Mouse (Mus musculus): Measurements from ENCODE around the gene Acot5. TPM values are rescaled to one million over a fixed set of nuclear protein-coding genes. Genes with fewer than 3 reads are reported as not detected.
"Not testable (repeated sequence)": the region's sequence is repeated elsewhere in the genome, so short reads cannot be mapped to it uniquely, and the experiment has no call there.

Gene Acot5
- polyA plus RNA-seq, 1 experiment from 2014 or later: not detected

DNA sequence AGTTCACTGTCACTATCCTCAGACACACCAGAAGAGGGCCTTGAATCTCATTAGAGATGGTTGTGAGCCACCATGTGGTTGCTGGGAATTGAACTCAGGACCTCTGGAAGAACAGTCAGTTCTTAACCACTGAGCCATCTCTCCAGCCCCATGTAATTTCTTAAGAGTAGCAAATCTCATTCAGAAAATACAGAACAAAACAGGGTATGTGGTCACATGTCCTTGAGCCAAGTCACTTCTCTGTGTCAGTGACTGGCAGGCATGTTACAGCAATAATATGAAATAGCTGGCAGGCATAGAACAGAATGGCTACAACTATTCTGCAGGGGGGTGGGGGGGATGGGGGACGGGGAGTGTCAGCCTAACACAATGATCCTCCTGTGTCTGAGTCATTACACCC lies 30.9 kb downstream of the Acot5 start:
- no peak overlapping the region for H3K9ac ChIP-seq
- no peak for ATAC-seq (replicated peaks; ENCODE audit: insufficient number of reproducible peaks, insufficient read depth, low FRiP score, low read depth)
- H3K36me3 ChIP-seq: no peaks in the 10 kb centered on the region
- H3K9me3 ChIP-seq (replicated peaks): 0 out of 2 replicates have a peak, but pooled peaks cover 2% of the 10 kb centered on the region
- no peak overlapping the region for H3K4me3 ChIP-seq
- H3K4me2 ChIP-seq: peak overlapping the region; percentile 92
- no peak overlapping the region for H3K27ac ChIP-seq
- 83% methylated on average over 1 of the region's 1 CpGs for WGBS
- H3K4me1 ChIP-seq (replicated peaks): 0 out of 2 replicates have a peak, but pooled peaks cover 2% of the 10 kb centered on the region
- no peaks in the 10 kb centered on the region for H3K27me3 ChIP-seq

DNA sequence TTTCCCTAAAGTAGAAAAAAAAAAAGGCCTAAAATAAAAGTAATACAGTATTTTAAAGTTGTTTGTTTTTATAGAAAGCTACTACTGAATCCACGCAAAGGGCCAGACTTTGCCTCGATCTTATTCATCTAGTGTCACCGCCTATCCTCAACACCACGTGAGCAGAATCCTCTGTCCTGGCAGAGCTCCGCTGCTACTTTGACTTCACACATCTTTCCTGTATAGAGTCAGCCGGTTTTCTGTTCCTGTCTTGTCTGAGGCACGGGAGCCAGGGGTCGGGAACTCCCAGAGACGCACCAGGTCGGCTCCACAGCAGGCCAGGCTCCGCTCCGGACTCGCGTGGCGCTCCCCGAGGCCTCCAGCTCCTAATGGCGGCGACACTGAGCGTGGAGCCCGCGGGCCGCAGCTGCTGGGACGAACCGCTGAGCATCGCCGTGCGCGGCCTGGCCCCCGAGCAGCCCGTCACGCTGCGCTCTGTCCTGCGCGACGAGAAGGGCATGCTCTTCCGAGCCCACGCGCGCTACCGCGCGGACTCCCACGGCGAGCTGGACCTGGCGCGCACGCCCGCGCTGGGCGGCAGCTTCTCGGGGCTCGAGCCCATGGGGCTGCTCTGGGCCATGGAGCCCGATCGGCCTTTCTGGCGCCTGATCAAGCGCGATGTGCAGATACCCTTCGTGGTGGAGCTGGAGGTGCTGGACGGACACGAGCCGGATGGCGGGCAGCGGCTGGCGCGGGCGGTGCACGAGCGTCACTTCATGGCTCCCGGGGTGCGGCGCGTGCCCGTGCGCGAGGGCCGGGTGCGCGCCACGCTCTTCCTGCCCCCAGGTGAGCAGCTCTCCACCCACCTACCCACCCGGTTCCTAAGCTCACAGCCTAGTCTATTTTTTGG lies 31.7 kb downstream of the Acot5 start, which contains the start of gene Acot6:
Gene Acot6 (plus strand): TSS at position 51 of the 889 bp plus-strand sequence.
- H3K9me3 ChIP-seq (replicated peaks); H3K27me3 ChIP-seq; H3K4me1 ChIP-seq (replicated peaks); H3K27ac ChIP-seq; H3K36me3 ChIP-seq: not testable (repeated sequence)
- Histone ChIP-seq H3K9ac (peak within 1 kb of the TSS; percentile 63), H3K4me3 (peak within 1 kb of the TSS; percentile 66), H3K4me2 (peak within 1 kb of the TSS; percentile 92)
- peak; percentile 69 for ATAC-seq (replicated peaks; ENCODE audit: insufficient number of reproducible peaks, insufficient read depth, low FRiP score, low read depth)
- under 1% methylated on average over 75 of the region's 80 CpGs for WGBS

DNA sequence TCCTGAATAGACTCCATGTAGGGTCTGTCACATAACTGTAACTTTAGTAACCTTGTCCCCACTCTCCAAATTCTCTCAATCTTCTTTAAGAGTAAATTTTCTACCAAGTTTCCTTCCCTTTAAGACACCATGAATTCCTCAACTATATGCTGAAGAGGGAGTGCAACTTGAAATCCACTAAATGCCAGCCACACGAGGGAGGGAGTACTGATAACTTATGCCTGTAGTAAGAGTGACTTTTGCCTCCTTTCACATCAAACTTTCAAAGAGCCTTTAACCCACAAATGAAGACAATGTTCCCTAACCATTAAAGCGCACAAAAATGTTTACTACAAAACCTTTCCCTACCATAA lies 32.3 kb downstream of the Acot5 start:
- Histone ChIP-seq H3K27me3 (no peaks in the 10 kb centered on the region), H3K9me3 (replicated peaks) (no peaks in the 10 kb centered on the region), H3K4me2 (peak overlapping the region; percentile 92), H3K27ac (no peak overlapping the region), H3K4me1 (replicated peaks) (0 out of 2 replicates have a peak, but pooled peaks cover 2% of the 10 kb centered on the region), H3K9ac (no peak overlapping the region), H3K4me3 (peak overlapping the region; percentile 66), H3K36me3 (no peaks in the 10 kb centered on the region)
- ATAC-seq (replicated peaks; ENCODE audit: insufficient number of reproducible peaks, insufficient read depth, low FRiP score, low read depth): no peak
- WGBS: 57% methylated on average over 2 of the region's 2 CpGs

DNA sequence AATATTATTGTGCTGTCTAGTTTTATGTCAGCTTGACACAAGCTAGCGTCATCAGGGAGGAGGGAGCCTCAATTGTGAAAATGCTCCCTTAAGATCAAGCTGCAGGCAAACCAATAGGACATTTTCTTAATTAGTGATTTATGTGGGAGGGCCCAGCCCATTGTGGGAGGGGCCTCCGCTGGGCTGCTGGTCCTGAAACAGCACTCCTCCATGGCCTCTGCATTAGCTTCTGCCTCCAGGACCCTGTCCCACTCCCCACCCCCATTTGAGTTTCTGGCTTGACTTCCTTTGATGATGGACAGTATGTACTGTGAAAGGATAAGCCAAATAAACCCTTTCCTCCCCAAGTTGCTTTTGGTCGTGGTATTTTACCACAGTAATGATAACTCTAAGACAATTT lies 37.9 kb downstream of the Acot5 start:
- no peak overlapping the region for H3K4me3 ChIP-seq
- no peaks in the 10 kb centered on the region for H3K36me3 ChIP-seq
- H3K4me1 ChIP-seq (replicated peaks): no peaks in the 10 kb centered on the region
- no peak overlapping the region for H3K27ac ChIP-seq
- H3K9ac ChIP-seq: no peak overlapping the region
- H3K4me2 ChIP-seq: no peak overlapping the region
- ATAC-seq (replicated peaks; ENCODE audit: insufficient number of reproducible peaks, insufficient read depth, low FRiP score, low read depth): no peak
- H3K9me3 ChIP-seq (replicated peaks): no peaks in the 10 kb centered on the region
- 75% methylated on average over 3 of the region's 3 CpGs for WGBS
- no peaks in the 10 kb centered on the region for H3K27me3 ChIP-seq

DNA sequence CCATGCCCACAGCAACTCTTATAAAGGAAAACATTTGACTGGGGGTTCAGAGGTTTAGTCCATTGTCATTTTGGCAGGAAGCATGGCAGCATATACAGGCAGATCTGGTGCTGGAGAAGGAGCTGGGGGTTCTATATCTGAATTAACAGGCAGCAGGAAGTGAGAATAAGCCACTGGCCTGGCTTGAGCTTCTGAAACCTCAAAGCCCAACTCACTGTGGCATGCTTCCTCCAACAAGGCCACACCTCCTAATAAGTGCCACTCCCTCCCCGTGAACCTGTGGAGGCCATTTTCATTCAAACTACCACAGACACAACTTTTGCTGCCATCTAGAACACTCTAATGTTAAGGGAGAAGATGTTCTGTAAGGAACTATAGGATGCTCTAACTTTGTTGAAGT lies 38.6 kb downstream of the Acot5 start:
- Histone ChIP-seq H3K4me3 (no peak overlapping the region), H3K36me3 (no peaks in the 10 kb centered on the region), H3K27ac (no peak overlapping the region), H3K9me3 (replicated peaks) (no peaks in the 10 kb centered on the region), H3K4me2 (no peak overlapping the region), H3K9ac (no peak overlapping the region), H3K27me3 (no peaks in the 10 kb centered on the region), H3K4me1 (replicated peaks) (no peaks in the 10 kb centered on the region)
- WGBS: 55% methylated on average over 1 of the region's 1 CpGs
- ATAC-seq (replicated peaks; ENCODE audit: insufficient number of reproducible peaks, insufficient read depth, low FRiP score, low read depth): no peak

DNA sequence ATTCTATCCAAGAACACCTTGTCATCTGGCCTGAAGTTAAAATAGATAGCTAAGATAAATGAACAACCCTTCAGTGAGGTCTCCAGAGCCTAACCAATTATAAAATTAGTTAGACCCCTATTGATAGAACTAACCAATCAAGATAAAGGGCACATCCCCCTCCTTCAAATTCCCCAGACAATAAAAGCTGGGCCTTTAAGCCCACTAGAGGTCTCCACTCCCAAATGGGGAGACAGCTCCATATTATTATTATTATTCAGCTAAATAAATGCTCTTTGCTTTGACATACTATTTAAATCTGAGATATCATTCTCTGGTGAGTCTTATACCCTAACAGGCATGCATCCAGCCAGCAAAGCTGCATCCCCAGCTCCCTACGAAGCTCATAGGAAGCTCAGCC lies 40.8 kb downstream of the Acot5 start:
- WGBS: 75% methylated on average over 1 of the region's 1 CpGs
- Histone ChIP-seq H3K9ac (no peak overlapping the region), H3K4me1 (replicated peaks) (peaks cover 5% of the 10 kb centered on the region), H3K27me3 (no peaks in the 10 kb centered on the region), H3K27ac (no peak overlapping the region), H3K9me3 (replicated peaks) (no peaks in the 10 kb centered on the region), H3K36me3 (no peaks in the 10 kb centered on the region), H3K4me2 (no peak overlapping the region), H3K4me3 (no peak overlapping the region)
- no peak for ATAC-seq (replicated peaks; ENCODE audit: insufficient number of reproducible peaks, insufficient read depth, low FRiP score, low read depth)

DNA sequence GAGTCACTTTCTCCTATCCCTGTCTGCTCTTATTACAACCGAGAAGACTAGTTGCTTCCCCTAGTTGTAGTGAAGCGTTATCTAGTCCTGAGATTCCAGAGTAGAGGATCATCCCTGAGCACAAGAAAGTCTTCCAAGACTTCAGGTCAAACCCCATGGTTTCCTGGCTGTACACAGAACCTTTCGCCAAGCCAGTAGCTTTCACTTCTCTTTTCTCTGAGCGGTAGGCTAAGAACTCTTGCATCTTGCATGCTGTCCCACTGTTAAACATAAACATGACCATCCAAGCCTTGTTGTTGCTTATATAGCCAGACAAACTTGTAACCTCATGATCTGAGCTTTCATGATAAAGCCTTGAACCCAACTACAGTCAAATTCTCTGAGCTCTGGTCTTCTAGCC lies 41.7 kb downstream of the Acot5 start:
- Histone ChIP-seq H3K9me3 (replicated peaks) (no peaks in the 10 kb centered on the region), H3K4me3 (no peak overlapping the region), H3K27me3 (no peaks in the 10 kb centered on the region), H3K4me1 (replicated peaks) (peaks cover 10% of the 10 kb centered on the region), H3K9ac (no peak overlapping the region), H3K4me2 (no peak overlapping the region), H3K27ac (no peak overlapping the region), H3K36me3 (no peaks in the 10 kb centered on the region)
- 88% methylated on average over 4 of the region's 4 CpGs for WGBS
- ATAC-seq (replicated peaks; ENCODE audit: insufficient number of reproducible peaks, insufficient read depth, low FRiP score, low read depth): no peak

DNA sequence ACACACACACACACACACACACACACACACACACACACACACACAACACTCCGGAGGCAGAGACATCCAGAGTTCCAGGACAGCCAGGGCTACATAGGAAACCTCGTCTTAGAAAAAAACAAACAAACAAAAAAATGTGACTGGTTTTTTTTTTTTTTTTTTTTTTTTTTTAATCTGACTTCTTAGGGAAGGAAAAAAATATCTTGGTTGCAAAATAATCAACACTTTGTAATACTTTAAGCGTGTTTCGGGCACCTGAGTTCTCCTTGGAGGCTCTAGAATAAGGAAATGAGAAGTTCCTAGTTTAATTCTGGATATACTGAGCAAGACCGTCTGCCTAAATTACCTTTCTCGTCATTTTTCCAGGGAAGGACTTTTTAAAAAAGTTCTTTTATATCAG lies 44.6 kb downstream of the Acot5 start:
- Histone ChIP-seq H3K9me3 (replicated peaks) (no peaks in the 10 kb centered on the region), H3K4me2 (peak overlapping the region; percentile 84), H3K4me3 (peak overlapping the region; percentile 93), H3K27ac (no peak overlapping the region), H3K36me3 (no peaks in the 10 kb centered on the region), H3K4me1 (replicated peaks) (peaks cover 10% of the 10 kb centered on the region), H3K27me3 (no peaks in the 10 kb centered on the region), H3K9ac (no peak overlapping the region)
- no peak for ATAC-seq (replicated peaks; ENCODE audit: insufficient number of reproducible peaks, insufficient read depth, low FRiP score, low read depth)
- WGBS: 44% methylated on average over 6 of the region's 6 CpGs

DNA sequence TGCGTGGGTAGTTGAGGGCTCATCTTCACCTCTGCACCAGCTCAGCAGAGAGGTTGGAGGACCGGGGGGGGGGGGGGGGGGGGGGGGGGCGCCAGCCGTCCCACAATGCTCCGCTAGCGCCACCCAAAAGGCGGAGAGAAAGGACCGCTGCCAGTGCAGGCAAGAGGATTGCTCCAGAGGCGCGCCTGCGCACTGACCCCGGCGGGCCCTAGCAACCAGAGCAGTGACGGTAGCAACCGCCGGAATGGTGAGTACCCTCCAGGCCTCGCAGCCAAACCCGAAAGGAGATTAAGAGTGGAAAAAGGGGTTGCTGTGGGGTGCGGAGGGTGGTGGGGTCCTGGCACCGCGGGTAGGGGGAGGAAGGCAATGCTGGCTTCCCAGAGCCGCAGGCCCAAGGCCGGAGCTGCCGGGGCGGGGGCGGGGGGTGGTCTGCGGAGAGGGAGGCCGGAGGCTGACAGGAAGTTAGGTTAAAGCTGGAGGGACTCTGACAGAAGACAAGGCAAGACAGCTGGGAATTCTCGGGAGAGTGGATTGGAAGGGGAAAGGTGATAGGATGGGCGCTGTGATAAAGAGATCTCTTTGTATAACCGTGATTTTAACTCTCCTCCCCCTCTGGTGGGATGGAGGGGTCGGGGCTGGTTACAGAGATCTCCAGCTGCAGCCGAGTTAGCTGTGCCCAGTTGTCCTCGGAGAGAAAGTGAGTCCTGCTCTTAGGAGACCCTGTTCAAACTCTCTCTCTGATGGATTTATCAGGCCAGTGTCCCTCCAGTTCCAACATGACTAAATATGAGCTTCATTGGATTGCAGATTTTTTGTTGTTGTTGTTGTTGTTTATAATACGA lies 45.2 kb downstream of the Acot5 start, which contains the start of gene Dnal1:
Gene Dnal1 (plus strand): TSS at position 214 of the 842 bp plus-strand sequence.
- peak within 1 kb of the TSS; percentile 67 for H3K27ac ChIP-seq
- no peaks in the 10 kb centered on the region for H3K9me3 ChIP-seq (replicated peaks)
- H3K9ac ChIP-seq: peak within 1 kb of the TSS; percentile 82
- H3K4me3 ChIP-seq: peak within 1 kb of the TSS; percentile 93
- H3K4me2 ChIP-seq: peak within 1 kb of the TSS; percentile 84
- H3K27me3 ChIP-seq: no peaks in the 10 kb centered on the region
- no peaks in the 10 kb centered on the region for H3K36me3 ChIP-seq
- 2% methylated on average over 31 of the region's 35 CpGs for WGBS
- ATAC-seq (replicated peaks; ENCODE audit: insufficient number of reproducible peaks, insufficient read depth, low FRiP score, low read depth): peak; percentile 95
- H3K4me1 ChIP-seq (replicated peaks): peaks cover 10% of the 10 kb centered on the region

DNA sequence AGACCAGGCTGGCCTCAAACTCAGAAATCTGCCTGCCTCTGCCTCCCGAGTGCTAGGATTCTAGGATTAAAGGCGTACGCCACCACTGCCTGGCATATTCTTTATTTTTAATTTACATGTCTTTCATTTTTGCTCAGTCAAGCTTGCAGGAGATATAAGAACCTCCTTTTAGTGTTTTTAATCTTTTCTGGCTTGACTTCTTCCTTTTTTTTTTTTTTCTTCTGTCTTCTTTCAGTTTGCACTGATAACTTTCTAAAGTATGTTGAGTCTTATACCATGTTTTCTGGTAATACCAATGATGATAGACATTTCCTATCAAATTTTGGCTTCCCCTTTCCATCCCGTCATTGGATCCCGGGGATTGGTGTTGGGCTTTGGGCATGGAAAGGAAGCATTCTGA lies 50.5 kb downstream of the Acot5 start:
- ATAC-seq (replicated peaks; ENCODE audit: insufficient number of reproducible peaks, insufficient read depth, low FRiP score, low read depth): no peak
- Histone ChIP-seq H3K27me3 (no peaks in the 10 kb centered on the region), H3K4me1 (replicated peaks) (peaks cover 8% of the 10 kb centered on the region), H3K36me3 (no peaks in the 10 kb centered on the region), H3K27ac (no peak overlapping the region), H3K4me3 (no peak overlapping the region), H3K9ac (no peak overlapping the region), H3K4me2 (no peak overlapping the region), H3K9me3 (replicated peaks) (no peaks in the 10 kb centered on the region)
- 93% methylated on average over 5 of the region's 5 CpGs for WGBS
